19 mouse cellular contexts compared by ENCODE assay signal in genomic region chr3:14863922-14864321, GRCm38 (mm10). TPM values are rescaled to one million over a fixed set of nuclear protein-coding genes. Genes with fewer than 3 reads are reported as not detected.
DNase-seq lines count a peak whose midpoint lies in the region; ATAC-seq and TF ChIP-seq lines count a peak whose summit lies in the region.
"Had no signal": no experiment of that assay in that cellular context is flagged by ENCODE, and none has a peak within 500 bp of the region (broad histone marks: within the 10 kb centered on the region; RNA-seq: fewer than 3 reads in every experiment).

No protein-coding gene starts in this region.

- H3K36me3 ChIP-seq in liver, embryonic 14.5 days (replicated peaks; ENCODE audit: control insufficient read depth, insufficient read depth, low read depth): no peaks in the 10 kb centered on the region
- no peaks in the 10 kb centered on the region for H3K36me3 ChIP-seq in liver, embryonic 11.5 days (ENCODE audit: control insufficient read depth, insufficient read depth, low read length)
- no peaks in the 10 kb centered on the region for H3K36me3 ChIP-seq in liver, embryonic 16.5 days (ENCODE audit: control insufficient read depth, insufficient read depth)
- H3K36me3 ChIP-seq: embryonic facial prominence, embryonic 15.5 days; G1E; heart, embryonic 10.5 days had no signal

- peaks cover 9% of the 10 kb centered on the region for H3K27me3 ChIP-seq in liver, embryonic 14.5 days (ENCODE audit: control insufficient read depth, insufficient read depth, low read length)
- peaks cover 13% of the 10 kb centered on the region; the same call in 1 of the 2 replicates for H3K27me3 ChIP-seq in liver, embryonic 11.5 days (replicated peaks; ENCODE audit: control insufficient read depth, insufficient read depth, low read length)
- peaks cover 13% of the 10 kb centered on the region for H3K27me3 ChIP-seq in liver, embryonic 16.5 days (ENCODE audit: control insufficient read depth, insufficient read depth, low read depth, low read length)
- H3K27me3 ChIP-seq: embryonic facial prominence, embryonic 15.5 days had no signal

- H3K4me3 ChIP-seq in gastrocnemius, adult 2 months: peak overlapping the region; percentile 72
- no peak overlapping the region for H3K4me3 ChIP-seq in liver, embryonic 14.5 days (ENCODE audit: insufficient read depth in 1 of 2, low read depth in 2 of 2, low read length in 2 of 2)
- no peak overlapping the region for H3K4me3 ChIP-seq in liver, embryonic 11.5 days (ENCODE audit: low read depth, low read length)
- peak overlapping the region; percentile 47 for H3K4me3 ChIP-seq in liver, embryonic 16.5 days (ENCODE audit: low read depth, low read length)

- no peaks in the 10 kb centered on the region for H3K9me3 ChIP-seq in liver, embryonic 14.5 days (ENCODE audit: control insufficient read depth, low read length)
- no peaks in the 10 kb centered on the region for H3K9me3 ChIP-seq in liver, embryonic 11.5 days (ENCODE audit: control insufficient read depth, low read length)
- H3K9me3 ChIP-seq in liver, embryonic 16.5 days (replicated peaks; ENCODE audit: control insufficient read depth, low read length): no peaks in the 10 kb centered on the region
- H3K9me3 ChIP-seq: embryonic facial prominence, embryonic 15.5 days; G1E; heart, embryonic 10.5 days had no signal

- H3K4me2 ChIP-seq in liver, embryonic 14.5 days (ENCODE audit: low read depth): no peak overlapping the region
- no peak overlapping the region for H3K4me2 ChIP-seq in liver, embryonic 11.5 days
- peak overlapping the region; percentile 53 for H3K4me2 ChIP-seq in liver, embryonic 16.5 days (ENCODE audit: low read depth, low read length)

- peak; percentile 38; the same call in 1 of the 2 replicates for ATAC-seq in liver, embryonic 14.5 days (ENCODE audit: insufficient read depth)
- ATAC-seq in liver, embryonic 11.5 days (replicated peaks; ENCODE audit: low FRiP score): no peak
- ATAC-seq in liver, embryonic 16.5 days (ENCODE audit: low read depth): peak; percentile 72
- ATAC-seq: CD4-positive, CD25-positive, alpha-beta regulatory T cell, adult 4 months had no signal

- H3K4me1 ChIP-seq in liver, embryonic 14.5 days (replicated peaks; ENCODE audit: control insufficient read depth in 2 of 2, insufficient read depth in 2 of 2, low read length in 1 of 2): no peaks in the 10 kb centered on the region
- H3K4me1 ChIP-seq in liver, embryonic 11.5 days (replicated peaks; ENCODE audit: control insufficient read depth, insufficient read depth, low read length): 0 out of 2 replicates have a peak, but pooled peaks cover 2% of the 10 kb centered on the region
- no peaks in the 10 kb centered on the region for H3K4me1 ChIP-seq in liver, embryonic 16.5 days (ENCODE audit: control insufficient read depth, low read depth, low read length)

- no peak for TF ChIP-seq CTCF in gastrocnemius, adult 2 months (IDR thresholded peaks at IDR 0.05)
- no peak for TF ChIP-seq CTCF in liver, embryonic 14.5 days (IDR thresholded peaks at IDR 0.05; ENCODE audit: low read depth)

- no peak for TF ChIP-seq EP300 in liver, embryonic 14.5 days (IDR thresholded peaks at IDR 0.05; ENCODE audit: low read depth)

- intact Hi-C loops in gastrocnemius, adult 2 months (cut with DNase I): loop anchor here (5.0 kb wide), 1 partner anchor 67 kb away; no protein-coding TSS in a partner anchor

- peak overlapping the region; percentile 82 for H3K27ac ChIP-seq in gastrocnemius, adult 2 months
- no peak overlapping the region for H3K27ac ChIP-seq in liver, embryonic 14.5 days
- H3K27ac ChIP-seq in liver, embryonic 11.5 days (ENCODE audit: low read depth, low read length): no peak overlapping the region
- H3K27ac ChIP-seq in liver, embryonic 16.5 days (ENCODE audit: low read length): peak overlapping the region; percentile 49; the same call in 1 of the 2 replicates
- H3K27ac ChIP-seq: embryonic facial prominence, embryonic 15.5 days; hindbrain, embryonic 14.5 days had no signal

- H3K9ac ChIP-seq in liver, embryonic 14.5 days (replicated peaks): no peak overlapping the region
- no peak overlapping the region for H3K9ac ChIP-seq in liver, embryonic 11.5 days (ENCODE audit: low read depth, low read length)
- no peak overlapping the region for H3K9ac ChIP-seq in liver, embryonic 16.5 days (ENCODE audit: low read depth, low read length)
- H3K9ac ChIP-seq: embryonic facial prominence, embryonic 15.5 days had no signal

- peak; percentile 32 for DNase-seq in adrenal gland, adult 2 months
- DNase-seq in adrenal gland, adult 18-20 months (ENCODE audit: low spot score in 2 of 2): no peak
- no peak for DNase-seq in gastrocnemius, adult 2 months
- no peak for DNase-seq in gastrocnemius, postnatal 10 days
- no peak for DNase-seq in liver, embryonic 14.5 days (ENCODE audit: low read depth in 3 of 3, low spot score in 3 of 3)
- no peak for DNase-seq in liver, embryonic 11.5 days (ENCODE audit: low spot score)
- no peak for DNase-seq in thymus, postnatal 10 days (ENCODE audit: low spot score in 2 of 2)
- DNase-seq: B cell, adult 2 months; cerebellum, adult 11 months; cerebellum, adult 8-10 months; heart, adult 18-20 months; heart, postnatal 10 days had no signal

- WGBS in liver, embryonic 14.5 days (ENCODE audit: insufficient replicate concordance): 59% methylated on average over 2 of the region's 2 CpGs
- 77% methylated on average over 2 of the region's 2 CpGs for WGBS in liver, embryonic 11.5 days
- 54% methylated on average over 2 of the region's 2 CpGs for WGBS in liver, embryonic 16.5 days (ENCODE audit: insufficient replicate concordance)

RNA-seq across cellular contexts. Expression of gene Car3, which starts 0.6 kb away (rescaled TPM):
- 1,000 to 10,000 TPM; 2,164 to 4,256 TPM for total RNA-seq in adrenal gland, adult 2 months (2021)
- 1,180 and 2,323 TPM in 2 replicates for polyA plus RNA-seq in adrenal gland, adult 2 months (2012; rRNA removed)
- 1,000 to 10,000 TPM; 1,123 to 3,019 TPM for total RNA-seq in adrenal gland, adult 18-20 months (2021)
- 1,000 to 10,000 TPM; 1,122 to 2,421 TPM for total RNA-seq in gastrocnemius, adult 2 months (2021)
- total RNA-seq in gastrocnemius, postnatal 10 days (2021): 1,000 to 10,000 TPM in 1 of 2 experiments, 100 to 1,000 TPM in 1; 801 to 1,165 TPM
- polyA plus RNA-seq in liver, embryonic 14.5 days (2012; rRNA removed): 30.6 and 33.2 TPM in 2 replicates
- 80.3 and 134 TPM in 2 replicates for polyA plus RNA-seq in liver, embryonic 14.5 days (2014; fragmentation: Nextera tagmentation; extraction: Ambion mirVana)
- polyA plus RNA-seq in liver, embryonic 11.5 days (2014; fragmentation: Nextera tagmentation; extraction: Ambion mirVana): 3.2 and 3.5 TPM in 2 replicates
- 138 and 165 TPM in 2 replicates for polyA plus RNA-seq in liver, embryonic 16.5 days (2015; fragmentation: Nextera tagmentation; extraction: Ambion mirVana)
- polyA plus RNA-seq: CD4-positive, CD25-positive, alpha-beta regulatory T cell, adult 4 months had no signal

RNA-seq across cellular contexts. Expression of gene Car2, which starts 22.2 kb away (rescaled TPM):
- 10 to 100 TPM; 30.0 to 47.8 TPM for total RNA-seq in adrenal gland, adult 2 months (2021)
- polyA plus RNA-seq in adrenal gland, adult 2 months (2012; rRNA removed): 76.8 and 88.9 TPM in 2 replicates
- 10 to 100 TPM; 31.1 to 34.7 TPM for total RNA-seq in adrenal gland, adult 18-20 months (2021)
- 10 to 100 TPM; 12.8 to 20.3 TPM for total RNA-seq in gastrocnemius, adult 2 months (2021)
- total RNA-seq in gastrocnemius, postnatal 10 days (2021): 10 to 100 TPM in 1 of 2 experiments, 1 to 10 TPM in 1; 7.3 to 12.5 TPM
- polyA plus RNA-seq in liver, embryonic 14.5 days (2012; rRNA removed): 960 and 1,504 TPM in 2 replicates
- polyA plus RNA-seq in liver, embryonic 14.5 days (2014; fragmentation: Nextera tagmentation; extraction: Ambion mirVana): 2,373 and 2,511 TPM in 2 replicates
- polyA plus RNA-seq in liver, embryonic 11.5 days (2014; fragmentation: Nextera tagmentation; extraction: Ambion mirVana): 1,283 and 1,400 TPM in 2 replicates
- polyA plus RNA-seq in liver, embryonic 16.5 days (2015; fragmentation: Nextera tagmentation; extraction: Ambion mirVana): 2,019 and 2,429 TPM in 2 replicates

RNA-seq across cellular contexts. Expression of gene Car1, which starts 55.8 kb away (rescaled TPM):
- under 1 TPM in 1 of 2 experiments, not detected in 1; 0.59 TPM for total RNA-seq in adrenal gland, adult 2 months (2021)
- polyA plus RNA-seq in adrenal gland, adult 2 months (2012; rRNA removed): 0.26 and 0.33 TPM in 2 replicates
- total RNA-seq in adrenal gland, adult 18-20 months (2021): not detected
- under 1 TPM; 0.20 to 0.45 TPM for total RNA-seq in gastrocnemius, adult 2 months (2021)
- 1 to 10 TPM in 1 of 2 experiments, not detected in 1; 1.2 TPM for total RNA-seq in gastrocnemius, postnatal 10 days (2021)
- 14.9 and 16.1 TPM in 2 replicates for polyA plus RNA-seq in liver, embryonic 14.5 days (2012; rRNA removed)
- 30.5 and 32.7 TPM in 2 replicates for polyA plus RNA-seq in liver, embryonic 14.5 days (2014; fragmentation: Nextera tagmentation; extraction: Ambion mirVana)
- 32.0 and 32.9 TPM in 2 replicates for polyA plus RNA-seq in liver, embryonic 11.5 days (2014; fragmentation: Nextera tagmentation; extraction: Ambion mirVana)
- 33.0 and 38.7 TPM in 2 replicates for polyA plus RNA-seq in liver, embryonic 16.5 days (2015; fragmentation: Nextera tagmentation; extraction: Ambion mirVana)
- total RNA-seq: heart, adult 18-20 months; heart, postnatal 10 days had no signal
- polyA plus RNA-seq: CD4-positive, CD25-positive, alpha-beta regulatory T cell, adult 4 months; forebrain, embryonic 14.5 days; hindbrain, embryonic 14.5 days had no signal

Comparison
In these comparisons a context has a peak if more than half of its experiments do, and no peak if none do; other contexts are left out.
1. H3K27ac ChIP-seq: peak in gastrocnemius, adult 2 months (single experiment) and liver, embryonic 16.5 days (single experiment); none in liver, embryonic 14.5 days (single experiment) and liver, embryonic 11.5 days (single experiment).
2. H3K4me3 ChIP-seq: peak in gastrocnemius, adult 2 months (single experiment) and liver, embryonic 16.5 days (single experiment); none in liver, embryonic 14.5 days (0 of 2) and liver, embryonic 11.5 days (single experiment).